In genomic region chrX:11629906-11630305, GRCm38 (mm10) we compare ENCODE assay signal across 8 mouse cellular contexts.
DNase-seq lines count a peak whose midpoint lies in the region; ATAC-seq and TF ChIP-seq lines count a peak whose summit lies in the region.
"Had no signal": no experiment of that assay in that cellular context is flagged by ENCODE, and none has a peak within 500 bp of the region (broad histone marks: within the 10 kb centered on the region; RNA-seq: fewer than 3 reads in every experiment).

No protein-coding gene starts in this region.

- no peak for TF ChIP-seq POLR2A in liver, adult 2 months (IDR thresholded peaks at IDR 0.05; ENCODE audit: extremely low read depth, insufficient read depth, low read length)

- H3K27ac ChIP-seq in liver, adult 2 months (replicated peaks; ENCODE audit: insufficient read depth, low read depth, low read length), result no peak overlapping the region
- no peak overlapping the region for H3K27ac ChIP-seq in liver, embryonic 12.5 days
- no peak overlapping the region for H3K27ac ChIP-seq in stomach, postnatal 0 days (replicated peaks)
- H3K27ac ChIP-seq: limb, embryonic 13.5 days had no signal

- TF ChIP-seq CTCF in liver, adult 2 months (IDR thresholded peaks at IDR 0.05; ENCODE audit: low read depth, low read length), result peak; percentile 34
- TF ChIP-seq CTCF in stomach, postnatal 0 days (IDR thresholded peaks at IDR 0.05; ENCODE audit: low read depth), result peak; percentile 67

- no peaks in the 10 kb centered on the region for H3K79me2 ChIP-seq in liver, adult 2 months (ENCODE audit: control insufficient read depth, insufficient read depth, low read length)

- no peak for TF ChIP-seq EP300 in stomach, postnatal 0 days (optimal IDR thresholded peaks at IDR 0.05)

- WGBS in liver, adult 2 months, result 0% methylated on average over 1 of the region's 1 CpGs
- 27% methylated on average over 1 of the region's 1 CpGs for WGBS in liver, embryonic 12.5 days (ENCODE audit: insufficient replicate concordance)
- 36% methylated on average over 1 of the region's 1 CpGs for WGBS in stomach, postnatal 0 days

- no peaks in the 10 kb centered on the region for H3K36me3 ChIP-seq in liver, adult 2 months (ENCODE audit: control insufficient read depth, insufficient read depth, low read length)
- H3K36me3 ChIP-seq in liver, embryonic 12.5 days, result no peaks in the 10 kb centered on the region
- H3K36me3 ChIP-seq in stomach, postnatal 0 days (ENCODE audit: control insufficient read depth, insufficient read depth, low read length), result no peaks in the 10 kb centered on the region
- H3K36me3 ChIP-seq: limb, embryonic 13.5 days had no signal

- DNase-seq in liver, adult 2 months (ENCODE audit: extremely low read depth, low read depth, low spot score), result peak; percentile 17
- DNase-seq in T-cell, adult 2 months (ENCODE audit: low spot score), result peak; percentile 42
- DNase-seq in cerebellum, postnatal 25 days, result peak; percentile 24 to 44
- peak; percentile 33 for DNase-seq in kidney, postnatal 14 days
- DNase-seq in stomach, postnatal 0 days (ENCODE audit: low spot score), result peak; percentile 25
- no peak for DNase-seq in layer of hippocampus, postnatal 14 days (ENCODE audit: low spot score in 2 of 2)

- H3K9me3 ChIP-seq in liver, embryonic 12.5 days (replicated peaks), result no peaks in the 10 kb centered on the region
- no peaks in the 10 kb centered on the region for H3K9me3 ChIP-seq in stomach, postnatal 0 days (ENCODE audit: control insufficient read depth, low read length)
- H3K9me3 ChIP-seq: limb, embryonic 13.5 days had no signal

- H3K9ac ChIP-seq in liver, adult 2 months (ENCODE audit: low read depth, low read length), result no peak overlapping the region
- H3K9ac ChIP-seq in liver, embryonic 12.5 days, result no peak overlapping the region
- H3K9ac ChIP-seq in stomach, postnatal 0 days (ENCODE audit: low read length), result no peak overlapping the region
- H3K9ac ChIP-seq: limb, embryonic 13.5 days had no signal

- no peak overlapping the region for H3K4me2 ChIP-seq in liver, embryonic 12.5 days
- H3K4me2 ChIP-seq in stomach, postnatal 0 days (replicated peaks; ENCODE audit: low read depth), result no peak overlapping the region

- H3K4me3 ChIP-seq in liver, adult 2 months (ENCODE audit: insufficient read depth, low read depth, low read length), result no peak overlapping the region
- H3K4me3 ChIP-seq in liver, embryonic 12.5 days, result no peak overlapping the region
- no peak overlapping the region for H3K4me3 ChIP-seq in stomach, postnatal 0 days (ENCODE audit: low read depth, low read length)
- H3K4me3 ChIP-seq: limb, embryonic 13.5 days had no signal

- ATAC-seq in liver, embryonic 12.5 days, result no peak
- ATAC-seq in stomach, postnatal 0 days (ENCODE audit: low FRiP score, low TSS enrichment), result no peak

- H3K4me1 ChIP-seq in liver, adult 2 months (ENCODE audit: control insufficient read depth, insufficient read depth, low read length), result no peaks in the 10 kb centered on the region
- no peaks in the 10 kb centered on the region for H3K4me1 ChIP-seq in liver, embryonic 12.5 days
- H3K4me1 ChIP-seq in stomach, postnatal 0 days (replicated peaks; ENCODE audit: control insufficient read depth, insufficient read depth), result no peaks in the 10 kb centered on the region

- H3K27me3 ChIP-seq in liver, adult 2 months (ENCODE audit: control insufficient read depth, insufficient read depth, low read length), result no peaks in the 10 kb centered on the region
- H3K27me3 ChIP-seq in liver, embryonic 12.5 days (replicated peaks), result peaks cover 7% of the 10 kb centered on the region
- H3K27me3 ChIP-seq in stomach, postnatal 0 days (ENCODE audit: control insufficient read depth, insufficient read depth, low read length), result no peaks in the 10 kb centered on the region

Comparison
In these comparisons a context has a peak if more than half of its experiments do, and no peak if none do; other contexts are left out.
1. DNase-seq: peak in liver, adult 2 months (single experiment), T-cell, adult 2 months (single experiment), cerebellum, postnatal 25 days (2 of 2), kidney, postnatal 14 days (single experiment) and stomach, postnatal 0 days (single experiment); none in layer of hippocampus, postnatal 14 days (0 of 2).